Mouse (Mus musculus) ES-Bruce4 (cell line): ENCODE results near the gene Col4a4.

Experiments used
- CTCF ChIP-seq: IDR thresholded peaks from one replicate; pipeline ENCODE4 v1.8.1; 2011; ENCODE audit warnings: low read depth, low read length
- EP300 ChIP-seq: IDR thresholded peaks from 2 replicates; pipeline ENCODE4 v1.6.1; 2011; ENCODE audit warnings: low read depth, low read length; ENCODE audit not compliant: insufficient read depth
- POLR2A ChIP-seq: IDR thresholded peaks from one replicate; pipeline ENCODE4 v1.8.1; 2011; ENCODE audit warnings: low read length; ENCODE audit not compliant: insufficient read depth

GRCm38 (mm10) chr1:82432919-82433648, 153.6 kb downstream of the Col4a4 start:
- peak; percentile 39 for TF ChIP-seq CTCF
- TF ChIP-seq POLR2A = no peak
- TF ChIP-seq EP300 = no peak
